Mouse (Mus musculus): Measurements from ENCODE around the gene Endou. TPM values are rescaled to one million over a fixed set of nuclear protein-coding genes. Genes with fewer than 3 reads are reported as not detected.

Endou gene
- polyA plus RNA-seq, 2 experiments, result 9.4 to 11.6 TPM

DNA sequence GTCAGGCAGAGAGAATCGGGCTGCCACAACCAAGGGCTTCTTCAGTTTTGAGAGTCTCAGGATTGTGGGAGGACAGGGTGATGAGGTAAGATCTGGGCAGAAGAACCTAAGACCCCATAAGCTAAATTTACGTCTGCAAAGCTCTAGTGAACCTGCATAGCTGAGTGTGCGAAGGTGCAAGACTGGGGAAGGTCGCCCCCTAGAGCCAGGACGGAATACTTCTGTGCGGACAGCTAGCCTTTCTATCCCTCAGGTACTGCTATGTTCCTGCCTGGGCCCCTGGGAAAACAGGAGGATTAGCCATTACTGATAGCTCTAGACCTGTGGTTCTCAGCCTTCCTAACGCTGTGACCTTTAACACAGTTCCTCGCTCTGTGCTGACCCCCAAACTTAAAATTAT is 45.4 kb upstream of the Endou start:
- 13% methylated on average over 8 of the region's 8 CpGs for WGBS
- no peak overlapping the region for H3K4me2 ChIP-seq (replicated peaks; ENCODE audit: low read depth, low read length, severe bottlenecking)
- H3K27ac ChIP-seq (replicated peaks; ENCODE audit: low read depth, low read length), result no peak overlapping the region
- DNase-seq (ENCODE audit: low spot score) (peak; percentile 56), ATAC-seq (ENCODE audit: low FRiP score, low read depth) (no peak)
- no peaks in the 10 kb centered on the region for H3K36me3 ChIP-seq (ENCODE audit: control insufficient read depth, insufficient read depth, low read length)
- H3K9ac ChIP-seq (ENCODE audit: low read depth, low read length, severe bottlenecking), result no peak overlapping the region
- no peak overlapping the region for H3K4me3 ChIP-seq (replicated peaks; ENCODE audit: low read length)
- H3K4me1 ChIP-seq (ENCODE audit: control insufficient read depth, insufficient read depth, low read length), result peaks cover 41% of the 10 kb centered on the region
- no peak for TF ChIP-seq POLR2A (IDR thresholded peaks at IDR 0.05; ENCODE audit: borderline replicate concordance, extremely low read depth, insufficient read depth, insufficient read length)
- H3K9me3 ChIP-seq (ENCODE audit: control insufficient read depth, low read length), result no peaks in the 10 kb centered on the region
- H3K27me3 ChIP-seq (ENCODE audit: control insufficient read depth, insufficient read depth, low read length), result no peaks in the 10 kb centered on the region

DNA sequence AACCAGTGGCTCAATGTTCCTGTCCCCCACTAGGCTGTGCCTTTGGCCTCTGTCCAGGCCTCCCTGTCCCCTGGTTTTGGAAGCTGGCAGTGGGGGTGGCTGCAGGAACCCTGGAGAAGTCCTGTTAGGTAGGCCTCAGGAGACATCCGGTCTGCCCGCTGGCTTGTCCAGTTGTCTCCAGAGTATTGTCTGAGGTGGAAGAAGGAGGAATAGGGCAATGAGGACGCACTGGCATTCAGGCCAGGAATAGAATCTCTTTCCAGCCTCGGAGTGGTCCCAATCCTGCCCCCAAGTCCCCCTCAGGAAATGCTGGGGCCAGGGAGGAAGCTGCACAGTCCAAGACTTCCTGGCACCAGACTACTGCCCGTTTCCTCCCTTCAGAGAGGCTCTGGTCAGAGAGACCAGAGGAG is 42.8 kb upstream of the Endou start:
- ATAC-seq (ENCODE audit: low FRiP score, low read depth), result no peak
- Histone ChIP-seq H3K9me3 (ENCODE audit: control insufficient read depth, low read length) (no peaks in the 10 kb centered on the region), H3K4me3 (replicated peaks; ENCODE audit: low read length) (no peak overlapping the region), H3K4me1 (ENCODE audit: control insufficient read depth, insufficient read depth, low read length) (peaks cover 25% of the 10 kb centered on the region), H3K36me3 (ENCODE audit: control insufficient read depth, insufficient read depth, low read length) (no peaks in the 10 kb centered on the region), H3K4me2 (replicated peaks; ENCODE audit: low read depth, low read length, severe bottlenecking) (no peak overlapping the region), H3K27ac (replicated peaks; ENCODE audit: low read depth, low read length) (peak overlapping the region; percentile 63; the same call in 1 of the 2 replicates), H3K9ac (ENCODE audit: low read depth, low read length, severe bottlenecking) (no peak overlapping the region), H3K27me3 (ENCODE audit: control insufficient read depth, insufficient read depth, low read length) (no peaks in the 10 kb centered on the region)
- WGBS, result 74% methylated on average over 5 of the region's 5 CpGs
- DNase-seq (ENCODE audit: low spot score), result no peak
- no peak for TF ChIP-seq POLR2A (IDR thresholded peaks at IDR 0.05; ENCODE audit: borderline replicate concordance, extremely low read depth, insufficient read depth, insufficient read length)

DNA sequence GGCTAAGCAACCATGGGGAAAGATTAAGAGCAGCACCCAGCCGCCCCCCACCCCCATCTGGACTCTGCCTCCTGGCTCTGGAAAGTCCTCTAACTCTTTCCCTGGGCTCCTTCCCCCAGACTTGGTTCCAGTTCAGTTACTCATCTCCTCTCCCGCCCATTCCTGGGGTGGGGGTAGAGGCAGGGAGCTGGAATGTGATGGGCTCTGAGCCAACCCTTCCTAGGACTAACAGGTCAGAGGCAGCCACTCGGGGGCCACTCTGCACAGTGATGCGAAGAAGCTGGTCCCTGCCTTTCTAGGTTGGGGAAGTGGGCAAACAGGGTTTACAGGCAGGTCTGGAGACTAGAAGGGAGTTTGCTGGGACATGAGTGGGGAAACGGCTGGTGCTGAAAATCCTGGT is 42.0 kb upstream of the Endou start:
- Histone ChIP-seq H3K27ac (replicated peaks; ENCODE audit: low read depth, low read length) (peak overlapping the region; percentile 48; the same call in 1 of the 2 replicates), H3K27me3 (ENCODE audit: control insufficient read depth, insufficient read depth, low read length) (no peaks in the 10 kb centered on the region), H3K9me3 (ENCODE audit: control insufficient read depth, low read length) (no peaks in the 10 kb centered on the region), H3K9ac (ENCODE audit: low read depth, low read length, severe bottlenecking) (no peak overlapping the region), H3K4me2 (replicated peaks; ENCODE audit: low read depth, low read length, severe bottlenecking) (0 out of 2 replicates have a peak overlapping the region, but pooled peaks have one; percentile 5), H3K4me3 (replicated peaks; ENCODE audit: low read length) (no peak overlapping the region), H3K36me3 (ENCODE audit: control insufficient read depth, insufficient read depth, low read length) (no peaks in the 10 kb centered on the region), H3K4me1 (ENCODE audit: control insufficient read depth, insufficient read depth, low read length) (peaks cover 29% of the 10 kb centered on the region)
- TF ChIP-seq POLR2A (IDR thresholded peaks at IDR 0.05; ENCODE audit: borderline replicate concordance, extremely low read depth, insufficient read depth, insufficient read length), result no peak
- WGBS, result 22% methylated on average over 5 of the region's 5 CpGs
- DNase-seq (ENCODE audit: low spot score) (peak; percentile 83), ATAC-seq (ENCODE audit: low FRiP score, low read depth) (peak; percentile 64)

GRCm38 (mm10) chr15:97770280-97770679 is 39.1 kb upstream of the Endou start:
- ATAC-seq (ENCODE audit: low FRiP score, low read depth) (no peak), DNase-seq (ENCODE audit: low spot score) (no peak)
- Histone ChIP-seq H3K4me3 (replicated peaks; ENCODE audit: low read length) (no peak overlapping the region), H3K9me3 (ENCODE audit: control insufficient read depth, low read length) (no peaks in the 10 kb centered on the region), H3K9ac (ENCODE audit: low read depth, low read length, severe bottlenecking) (no peak overlapping the region), H3K36me3 (ENCODE audit: control insufficient read depth, insufficient read depth, low read length) (no peaks in the 10 kb centered on the region), H3K4me1 (ENCODE audit: control insufficient read depth, insufficient read depth, low read length) (peaks cover 43% of the 10 kb centered on the region), H3K27ac (replicated peaks; ENCODE audit: low read depth, low read length) (no peak overlapping the region), H3K27me3 (ENCODE audit: control insufficient read depth, insufficient read depth, low read length) (peaks cover 6% of the 10 kb centered on the region; the same call in 1 of the 2 replicates), H3K4me2 (replicated peaks; ENCODE audit: low read depth, low read length, severe bottlenecking) (no peak overlapping the region)
- WGBS, result 86% methylated on average over 8 of the region's 8 CpGs
- no peak for TF ChIP-seq POLR2A (IDR thresholded peaks at IDR 0.05; ENCODE audit: borderline replicate concordance, extremely low read depth, insufficient read depth, insufficient read length)

GRCm38 (mm10) chr15:97768192-97768591 is 37.1 kb upstream of the Endou start:
- Histone ChIP-seq H3K9me3 (ENCODE audit: control insufficient read depth, low read length) (no peaks in the 10 kb centered on the region), H3K9ac (ENCODE audit: low read depth, low read length, severe bottlenecking) (peak overlapping the region; percentile 59), H3K27me3 (ENCODE audit: control insufficient read depth, insufficient read depth, low read length) (peaks cover 6% of the 10 kb centered on the region; the same call in 1 of the 2 replicates), H3K36me3 (ENCODE audit: control insufficient read depth, insufficient read depth, low read length) (no peaks in the 10 kb centered on the region), H3K4me3 (replicated peaks; ENCODE audit: low read length) (peak overlapping the region; percentile 54), H3K27ac (replicated peaks; ENCODE audit: low read depth, low read length) (peak overlapping the region; percentile 75), H3K4me2 (replicated peaks; ENCODE audit: low read depth, low read length, severe bottlenecking) (peak overlapping the region; percentile 99), H3K4me1 (ENCODE audit: control insufficient read depth, insufficient read depth, low read length) (peaks cover 33% of the 10 kb centered on the region)
- TF ChIP-seq POLR2A (IDR thresholded peaks at IDR 0.05; ENCODE audit: borderline replicate concordance, extremely low read depth, insufficient read depth, insufficient read length), result no peak
- 1% methylated on average over 15 of the region's 18 CpGs for WGBS
- ATAC-seq (ENCODE audit: low FRiP score, low read depth) (peak; percentile 42), DNase-seq (ENCODE audit: low spot score) (peak; percentile 38)

Measured in limb, embryonic 14.5 days (tissue).